Mouse (Mus musculus): Measurements from ENCODE around the gene Hectd4.

GRCm38 (mm10) chr5:121197337-121197736 is 22.7 kb upstream of the Hectd4 start:
- TF ChIP-seq CTCF (IDR thresholded peaks at IDR 0.05; ENCODE audit: low read depth, low read length) (no peak), POLR2A (IDR thresholded peaks at IDR 0.05; ENCODE audit: borderline replicate concordance, low read depth, low read length) (no peak)

Data from bone marrow macrophage, adult 2 months (primary cell).